24 mouse cellular contexts compared by ENCODE assay signal in genomic region chr1:86569292-86569860, GRCm38 (mm10).
"Had no signal": no experiment of that assay in that cellular context is flagged by ENCODE, and none has a peak within 500 bp of the region (broad histone marks: within the 10 kb centered on the region; RNA-seq: fewer than 3 reads in every experiment).

No protein-coding gene starts in this region.

- DNase-seq: gastrocnemius, postnatal 14 days; gastrocnemius, postnatal 36 days; heart, adult 18-20 months; heart, postnatal 14 days; heart, postnatal 36 days; kidney, adult 18-20 months; kidney, adult 9 months; kidney, postnatal 14 days; kidney, postnatal 36 days; layer of hippocampus, adult 9-11 months; layer of hippocampus, postnatal 36 days; left cerebral cortex, postnatal 4 days; liver; liver, embryonic 13.5 days had no signal

- H3K4me2 ChIP-seq: heart, embryonic 12.5 days; hindbrain, embryonic 13.5 days; hindbrain, embryonic 15.5 days; kidney, embryonic 15.5 days; limb, embryonic 12.5 days; liver, embryonic 11.5 days; liver, embryonic 13.5 days had no signal

- H3K27me3 ChIP-seq: heart, embryonic 12.5 days; hindbrain, embryonic 13.5 days; hindbrain, embryonic 15.5 days; kidney, embryonic 15.5 days; limb, embryonic 12.5 days; liver, embryonic 13.5 days had no signal

- ATAC-seq: hindbrain, postnatal 0 days; intestine, postnatal 0 days had no signal

- H3K9me3 ChIP-seq: heart, embryonic 10.5 days; heart, embryonic 12.5 days; hindbrain, embryonic 13.5 days; hindbrain, embryonic 15.5 days; kidney, embryonic 15.5 days; limb, embryonic 12.5 days; liver, embryonic 13.5 days had no signal

- H3K27ac ChIP-seq: heart, embryonic 10.5 days; hindbrain, embryonic 13.5 days; hindbrain, embryonic 15.5 days; hindbrain, postnatal 0 days; kidney, embryonic 15.5 days; kidney, postnatal 0 days; limb, embryonic 12.5 days; liver, embryonic 13.5 days had no signal

- H3K4me1 ChIP-seq: heart, embryonic 12.5 days; hindbrain, embryonic 13.5 days; hindbrain, embryonic 15.5 days; kidney, embryonic 15.5 days; limb, embryonic 12.5 days had no signal

- H3K9ac ChIP-seq: heart, embryonic 12.5 days; hindbrain, embryonic 13.5 days; hindbrain, embryonic 15.5 days; kidney, embryonic 15.5 days; limb, embryonic 12.5 days; liver, embryonic 13.5 days had no signal

- H3K4me3 ChIP-seq: heart, embryonic 10.5 days; heart, embryonic 12.5 days; hindbrain, embryonic 13.5 days; hindbrain, embryonic 15.5 days; kidney, embryonic 15.5 days; limb, embryonic 12.5 days; liver, embryonic 13.5 days had no signal
